Mouse (Mus musculus) Patski (cell line): ENCODE measurements around the gene Hectd3. TPM values are rescaled to one million over a fixed set of nuclear protein-coding genes. Genes with fewer than 3 reads are reported as not detected.

ENCODE experiments used
- ATAC-seq: fragments of 100-300 bp; one replicate; pipeline ENCODE4 v1.8.0; 2021
- CTCF ChIA-PET: fragments of 350-600 bp; sonication (Branson Sonifier 250); formaldehyde crosslinking; loops from one replicate; lab custom pipeline; 2022; ENCODE audit warnings: inconsistent platforms; lab: Charles Lee
- POLR2A ChIA-PET: fragments of 350-600 bp; sonication (Branson Sonifier 250); formaldehyde crosslinking; loops from one replicate; lab custom pipeline; 2022; ENCODE audit warnings: antibody characterized with exemption, inconsistent platforms; lab: Charles Lee
- DNase-seq: peaks from one replicate; pipeline ENCODE4 v3.0.0-alpha.2; 2011; ENCODE audit warnings: low read depth, low spot score
- H3K27me3 ChIP-seq: fragments of 371-371 bp; one replicate; pipeline ENCODE4 v1.5.1; 2021
- CTCF ChIP-seq: fragments of 100-300 bp; IDR thresholded peaks from one replicate; pipeline ENCODE4 v1.5.1; 2021
- in situ Hi-C: fragments of 300-500 bp; cut with MboI; formaldehyde crosslinking; loops from 3 replicates; pipeline ENCODE4 v1.11.1; 2018; ENCODE audit warnings: low pct_unique_long_range_greater_than_20kb, mixed read lengths
- polyA plus RNA-seq: library from polyadenylated mRNA; unstranded; gene quantifications from one replicate; pipeline ENCODE4 v1.2.3, GENCODE M21; 2021

Hectd3 gene
- polyA plus RNA-seq, 1 experiment from 2014 or later = 14.4 TPM

GRCm38 (mm10) chr4:116993672-116994621 is 1.2 kb upstream of the Hectd3 start, which contains the start of gene Urod:
TSS of gene Urod (minus strand) at chr4:116994413.
- in situ Hi-C loops = loop anchor here (5.0 kb wide), 2 partner anchors 172 to 277 kb away; partner anchors contain the start of gene Hpdl
- ATAC-seq = peak; percentile 72
- H3K27me3 ChIP-seq = no peaks in the 10 kb centered on the region
- ChIA-PET CTCF (interaction anchor here (0.9 to 3.7 kb wide), 2 partner anchors 146 to 147 kb away, joined by 4 to 23 read pairs; no protein-coding TSS in a partner anchor), POLR2A (no interaction called here)
- TF ChIP-seq CTCF = no peak
- peak; percentile 55 for DNase-seq

- DNase-seq = no peak
- in situ Hi-C loops = loop anchor here (5.0 kb wide), 1 partner anchor 147 kb away; no protein-coding TSS in a partner anchor
- CTCF ChIA-PET = interaction anchor here (1.1 to 3.7 kb wide), 6 partner anchors 8 to 151 kb away, joined by 3 to 23 read pairs (median 5); no protein-coding TSS in a partner anchor
- H3K27me3 ChIP-seq = no peaks in the 10 kb centered on the region
- no peak for TF ChIP-seq CTCF
- ATAC-seq = peak; percentile 13
- POLR2A ChIA-PET = interaction anchor here (0.7 to 1.0 kb wide), 2 partner anchors 152 to 173 kb away, joined by 3 read pairs; no protein-coding TSS in a partner anchor
Observed at GRCm38 (mm10) chr4:116995798-116996135, 650 bp downstream of the Hectd3 start.

- ChIA-PET POLR2A (no interaction called here), CTCF (interaction anchor here (1.1 to 3.6 kb wide), 2 partner anchors 121 to 141 kb away, joined by 4 to 20 read pairs; no protein-coding TSS in a partner anchor)
- in situ Hi-C loops = loop anchor here (5.0 kb wide), 1 partner anchor 143 kb away; no protein-coding TSS in a partner anchor
- no peaks in the 10 kb centered on the region for H3K27me3 ChIP-seq
- no peak for ATAC-seq
- no peak for TF ChIP-seq CTCF
- DNase-seq = no peak
Observed at GRCm38 (mm10) chr4:116999513-117000154, 4.5 kb downstream of the Hectd3 start.

- POLR2A ChIA-PET = no interaction called here
- CTCF ChIA-PET = interaction anchor here (0.6 to 3.4 kb wide), 6 partner anchors 8 to 150 kb away, joined by 3 to 23 read pairs (median 6); partner anchors contain the start of gene Tctex1d4
- no peak for DNase-seq
- TF ChIP-seq CTCF = no peak
- in situ Hi-C loops = no loop called here
- H3K27me3 ChIP-seq = no peaks in the 10 kb centered on the region
- no peak for ATAC-seq
Observed at GRCm38 (mm10) chr4:117001957-117002356, 6.8 kb downstream of the Hectd3 start.

GRCm38 (mm10) chr4:117002543-117003521 is 7.7 kb downstream of the Hectd3 start:
- in situ Hi-C loops = no loop called here
- ChIA-PET CTCF (interaction anchor here (0.6 to 3.4 kb wide), 6 partner anchors 14 to 149 kb away, joined by 3 to 23 read pairs (median 4); partner anchors contain the start of gene Tctex1d4), POLR2A (no interaction called here)
- H3K27me3 ChIP-seq = no peaks in the 10 kb centered on the region
- DNase-seq = no peak
- no peak for ATAC-seq
- TF ChIP-seq CTCF = no peak

- in situ Hi-C loops = no loop called here
- ChIA-PET CTCF (interaction anchor here (1.1 to 3.4 kb wide), 4 partner anchors 9 to 141 kb away, joined by 3 to 23 read pairs (median 6); no protein-coding TSS in a partner anchor), POLR2A (interaction anchor here (1.3 kb wide), 1 partner anchor 129 kb away, joined by 3 read pairs; no protein-coding TSS in a partner anchor)
- no peak for TF ChIP-seq CTCF
- no peaks in the 10 kb centered on the region for H3K27me3 ChIP-seq
- DNase-seq = no peak
- no peak for ATAC-seq
Observed at GRCm38 (mm10) chr4:117004649-117005048, 9.5 kb downstream of the Hectd3 start.

- no peaks in the 10 kb centered on the region for H3K27me3 ChIP-seq
- POLR2A ChIA-PET = no interaction called here
- in situ Hi-C loops = no loop called here
- no peak for ATAC-seq
- CTCF ChIA-PET = interaction anchor here (1.0 to 1.7 kb wide), 4 partner anchors 113 to 141 kb away, joined by 3 to 5 read pairs (median 3); no protein-coding TSS in a partner anchor
- DNase-seq = no peak
- TF ChIP-seq CTCF = no peak
Observed at GRCm38 (mm10) chr4:117005611-117006400, 10.7 kb downstream of the Hectd3 start.

- in situ Hi-C loops = no loop called here
- TF ChIP-seq CTCF = no peak
- no peaks in the 10 kb centered on the region for H3K27me3 ChIP-seq
- ATAC-seq = no peak
- POLR2A ChIA-PET = no interaction called here
- CTCF ChIA-PET = interaction anchor here (1.0 kb wide), 1 partner anchor 134 kb away, joined by 3 read pairs; no protein-coding TSS in a partner anchor
- DNase-seq = no peak
Observed at GRCm38 (mm10) chr4:117007058-117007457, 11.9 kb downstream of the Hectd3 start.
